Mouse (Mus musculus) left cerebral cortex, adult 11 months (tissue): Measurements from ENCODE around the gene Olfr341.

ENCODE experiments used
- DNase-seq: peaks from one replicate; pipeline ENCODE4 v3.0.0; 2022; ENCODE audit warnings: low spot score

Olfr341 gene

DNA sequence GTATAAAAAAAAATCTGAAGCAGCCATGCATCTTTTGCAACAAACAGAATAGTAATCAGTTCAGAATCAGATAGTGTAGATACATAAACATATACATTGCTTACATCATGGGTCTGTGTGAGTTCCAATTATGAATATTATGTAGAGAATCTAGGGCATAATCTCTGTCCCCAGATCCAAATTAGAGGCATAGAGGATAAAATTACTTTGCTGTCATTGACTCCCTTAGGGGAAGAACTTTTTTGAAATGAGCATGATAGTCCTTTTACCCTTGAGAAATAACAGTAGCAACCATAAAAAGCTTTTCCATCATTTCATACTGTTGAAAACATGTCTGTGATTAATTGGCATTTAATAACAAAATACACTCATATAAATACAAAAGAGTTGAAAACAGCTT lies at the start of gene Olfr341:
TSS of gene Olfr341 (minus strand) at position 101 of the 400 bp plus-strand sequence.
- DNase-seq, result no peak

DNA sequence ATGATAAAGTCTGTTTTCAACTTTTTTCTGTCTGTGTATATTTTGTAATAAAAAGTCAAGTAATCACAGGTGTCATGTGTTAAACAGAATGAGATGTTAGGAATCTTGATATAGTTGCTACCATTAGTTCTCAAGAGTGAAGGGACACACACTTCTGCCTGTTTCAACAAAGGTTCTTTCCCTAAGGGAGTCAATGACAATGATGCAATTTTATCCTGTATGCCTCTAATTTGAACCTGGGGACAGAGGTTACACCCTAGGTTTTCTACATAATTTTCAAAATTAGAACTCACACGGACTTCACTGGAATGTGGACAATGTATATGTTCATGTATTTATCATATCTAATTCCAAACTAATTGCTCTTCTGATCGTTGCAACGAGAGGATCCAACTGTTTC lies 42.4 kb upstream of the Olfr341 start, which contains the start of gene Olfr342:
TSS of gene Olfr342 (plus strand) at position 301 of the 400 bp plus-strand sequence.
- DNase-seq, result no peak

DNA sequence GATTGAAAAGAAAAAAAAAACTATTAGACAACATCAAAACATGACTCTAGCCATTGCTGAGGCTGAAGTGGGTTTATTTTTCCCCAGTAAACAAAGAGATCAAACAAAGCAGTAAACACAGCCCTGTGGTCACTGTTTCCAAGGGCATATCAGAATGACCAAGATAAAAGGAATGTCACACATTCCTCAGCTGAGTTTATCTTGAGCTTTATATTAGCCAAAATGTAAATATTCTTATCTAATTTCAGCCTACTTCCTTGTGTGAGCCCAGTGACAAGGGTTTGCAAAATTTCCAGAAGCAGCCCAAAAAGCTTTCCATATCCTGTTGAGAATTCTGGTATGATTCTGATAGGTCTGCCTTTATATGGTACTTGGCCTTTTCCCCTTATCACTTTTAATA lies 8.6 kb downstream of the Olfr341 start:
- no peak for DNase-seq

DNA sequence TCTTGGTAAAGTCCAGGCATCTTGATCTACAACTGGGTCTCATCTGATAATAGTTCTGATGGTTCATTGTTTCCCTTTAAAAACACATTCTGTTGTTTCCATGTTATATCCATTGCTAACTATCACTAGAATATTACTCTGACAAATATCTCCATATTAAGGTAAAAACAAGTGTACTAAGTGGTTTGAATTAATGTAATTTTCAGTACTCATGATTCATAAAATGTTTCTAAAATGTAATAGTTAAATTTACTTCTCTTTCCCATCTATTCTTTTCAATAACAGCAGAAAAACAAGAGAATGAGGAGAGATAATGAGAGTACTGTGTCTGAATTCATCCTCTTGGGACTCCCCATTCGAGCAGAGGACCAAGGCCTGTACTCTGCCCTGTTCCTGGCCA lies 30.0 kb downstream of the Olfr341 start, which contains the start of gene Olfr340:
TSS of gene Olfr340 (plus strand) at position 301 of the 400 bp plus-strand sequence.
- no peak for DNase-seq
